Mouse (Mus musculus) gastrocnemius, postnatal 36 days (tissue): Measurements from ENCODE around the gene Syt8. TPM values are rescaled to one million over a fixed set of nuclear protein-coding genes. Genes with fewer than 3 reads are reported as not detected.
A peak's percentile ranks its signal among the peaks of the same experiment; 100 is the strongest.

Source experiments
- DNase-seq, 2 experiments: peaks; one replicate each; pipeline ENCODE4 v3.0.0; 2022
- intact Hi-C: fragments of 180-260 bp; cut with DNase I; formaldehyde crosslinking; loops from one replicate; pipeline ENCODE4 v1.15.1; 2025
- long read RNA-seq, 2 experiments: library from polyadenylated mRNA; stranded (forward); transcript quantifications; one replicate each; pipeline ENCODE4 v2.0.0; 2021
- total RNA-seq, 2 experiments: library from RNA; stranded (reverse); gene quantifications; 2 replicates each; pipeline ENCODE4 v1.2.3; 2021

The Syt8 gene
- total RNA-seq: not detected
- long read RNA-seq, experiment 1: 0 reads
- long read RNA-seq, experiment 2, partial matches to known transcripts: 0 of 1 reads
- long read RNA-seq, experiment 2, other reads (novel, unspliced or antisense): 1 of 1 reads

DNA sequence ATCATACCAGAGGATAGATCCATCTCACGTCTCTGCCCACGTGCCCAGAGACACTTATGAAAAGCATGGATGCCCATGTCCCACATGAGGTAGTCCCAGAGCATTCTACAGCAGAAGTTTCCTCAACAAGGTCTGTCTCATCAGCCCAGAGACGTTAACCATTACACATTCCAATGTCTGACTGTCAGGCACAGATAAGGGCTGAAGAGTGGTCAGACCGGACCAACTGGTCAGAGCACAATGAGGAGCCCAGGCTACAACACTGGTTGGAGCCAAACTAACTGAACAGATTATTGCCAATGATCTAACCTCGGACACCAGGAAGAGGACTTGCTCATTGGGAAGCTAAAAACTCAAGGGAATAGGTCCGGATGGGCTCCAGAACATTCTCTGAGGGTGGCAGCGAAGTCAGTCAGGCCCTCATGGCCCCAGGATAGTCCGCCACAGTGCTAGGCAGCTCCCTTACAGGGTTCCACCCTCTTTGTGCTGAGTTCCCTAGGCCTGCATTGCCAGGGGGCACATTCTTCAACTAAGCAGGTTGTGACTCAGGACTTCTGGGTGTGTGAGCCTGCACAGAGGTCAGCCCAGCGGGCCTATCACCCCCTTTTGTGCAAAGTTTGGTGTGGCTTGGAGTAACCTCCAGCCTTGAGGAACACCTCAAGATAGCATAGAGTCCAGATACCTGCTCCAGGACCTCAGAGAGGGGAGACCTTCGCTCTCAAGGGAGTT is at the start of gene Syt8:
Gene Syt8 (plus strand): TSS at position 714 of the 729 bp plus-strand sequence.
- DNase-seq: no peak
- intact Hi-C loops: loop anchor here (5.0 kb wide), 1 partner anchor 42 kb away; no protein-coding TSS in a partner anchor

DNA sequence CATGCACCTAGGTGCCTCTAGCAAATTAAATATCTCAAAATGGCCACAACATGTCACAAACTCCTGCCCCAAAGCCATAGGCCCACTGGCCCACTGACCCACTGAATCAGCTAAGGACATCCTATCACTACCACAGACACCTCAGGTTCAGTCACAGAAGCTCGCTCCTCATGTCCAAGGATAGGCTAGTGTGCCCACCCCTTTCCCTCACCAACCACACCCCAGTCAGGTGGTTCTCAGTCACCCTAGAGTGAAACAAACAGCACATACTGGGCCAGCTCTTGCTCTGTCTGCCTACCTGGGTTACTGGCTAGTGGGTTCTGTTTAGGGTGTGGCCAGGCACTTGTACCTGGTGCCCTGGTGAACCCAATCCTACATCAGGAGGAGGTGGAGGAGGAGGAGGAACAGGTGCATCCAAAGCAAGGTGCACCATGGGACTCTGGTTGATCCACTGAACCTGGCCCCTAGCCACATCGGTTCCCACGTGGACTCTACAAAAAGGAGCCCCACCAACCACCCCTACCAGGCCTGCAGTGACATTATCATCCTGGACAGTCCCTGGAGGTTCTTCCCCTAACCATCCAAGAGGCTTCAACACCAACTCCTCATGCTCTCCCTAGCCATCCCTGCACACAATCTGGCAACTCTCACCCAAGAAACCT is 48.8 kb upstream of the Syt8 start:
- intact Hi-C loops: no loop called here
- no peak for DNase-seq

DNA sequence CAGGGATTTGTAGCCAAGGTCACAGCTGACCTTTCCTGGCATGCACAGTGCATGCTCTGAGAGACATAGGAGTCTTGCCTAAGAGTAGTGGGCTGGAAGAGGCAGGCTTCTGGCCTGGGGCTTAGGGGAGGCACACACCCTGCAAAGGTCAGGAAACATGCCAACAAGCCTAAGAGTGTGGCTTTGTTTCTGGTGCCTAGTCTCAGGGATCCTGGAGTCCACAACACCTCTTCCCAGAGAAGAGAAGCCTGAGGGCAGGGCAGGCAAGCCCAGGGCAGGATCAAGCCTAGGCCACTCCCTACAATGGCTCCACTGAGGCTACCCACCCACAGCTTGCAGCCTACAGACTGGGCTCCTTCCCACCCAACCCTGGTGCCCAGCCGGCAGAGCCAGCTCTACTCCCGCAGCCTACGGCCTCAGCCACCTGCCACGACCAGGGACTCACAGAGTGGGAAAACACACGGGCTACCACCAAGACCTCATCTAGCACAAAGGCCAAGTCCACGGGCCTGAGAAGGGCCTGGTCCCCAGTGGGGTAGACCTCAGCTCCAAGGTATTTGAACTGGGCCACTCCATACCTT is 47.9 kb upstream of the Syt8 start:
- no peak for DNase-seq
- intact Hi-C loops: no loop called here

DNA sequence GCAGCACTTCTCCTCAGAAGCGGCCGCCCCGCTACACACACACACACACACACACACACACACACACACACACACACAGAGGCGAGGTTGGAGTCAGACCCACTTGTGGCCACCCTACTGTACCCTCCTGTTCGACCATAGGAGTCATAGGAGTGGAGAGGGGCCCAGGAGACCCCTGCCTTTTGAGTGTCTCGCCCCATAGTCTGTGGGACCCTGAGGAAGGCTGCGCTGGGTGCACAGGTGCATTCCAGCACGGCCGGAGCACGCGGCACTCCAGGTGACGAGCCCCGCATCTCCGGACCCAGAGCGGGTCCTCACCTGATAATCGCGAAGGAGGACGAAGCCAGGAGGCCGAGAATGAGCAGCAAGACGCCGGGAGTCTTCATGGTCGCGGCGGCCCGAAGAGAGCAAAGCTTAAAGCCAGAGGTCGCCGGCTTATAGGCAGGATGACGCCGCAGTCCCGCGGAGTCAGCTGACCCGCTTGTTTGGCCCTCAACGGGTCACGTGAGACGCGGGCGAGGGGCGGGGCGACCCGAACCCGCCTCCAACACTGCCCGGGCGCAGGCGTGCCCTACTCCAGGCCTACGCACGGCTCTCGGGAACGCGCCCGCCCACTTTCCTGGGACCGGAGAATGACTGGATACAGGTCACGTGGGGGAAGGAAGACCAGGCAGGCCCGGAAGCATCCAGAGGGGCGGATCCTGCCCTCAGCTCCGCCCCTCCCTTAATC is 47.1 kb upstream of the Syt8 start, which contains the start of gene Ctsd:
Gene Ctsd (minus strand): TSS at position 620 of the 730 bp plus-strand sequence.
- intact Hi-C loops: no loop called here
- peak; percentile 97 to 98 for DNase-seq

DNA sequence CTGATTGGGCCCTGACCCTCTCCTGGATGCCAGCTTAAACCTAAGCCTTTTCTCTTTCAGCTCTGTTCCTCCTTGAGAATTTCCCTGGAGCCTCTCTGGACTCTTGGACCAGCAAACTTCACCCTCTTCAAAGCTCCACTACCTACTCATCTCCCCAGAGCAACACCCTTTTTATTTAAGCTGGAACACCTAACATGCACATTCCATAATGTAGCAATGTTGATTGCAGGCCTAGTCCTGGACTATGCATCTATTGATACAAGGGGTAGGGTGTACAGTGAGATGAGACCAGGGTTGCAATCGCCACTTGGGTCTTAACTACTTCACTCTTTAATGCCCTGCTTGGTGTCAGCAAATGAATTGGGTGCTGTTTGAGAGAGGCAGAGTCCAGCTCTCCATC is 46.5 kb upstream of the Syt8 start:
- intact Hi-C loops: no loop called here
- DNase-seq: no peak

DNA sequence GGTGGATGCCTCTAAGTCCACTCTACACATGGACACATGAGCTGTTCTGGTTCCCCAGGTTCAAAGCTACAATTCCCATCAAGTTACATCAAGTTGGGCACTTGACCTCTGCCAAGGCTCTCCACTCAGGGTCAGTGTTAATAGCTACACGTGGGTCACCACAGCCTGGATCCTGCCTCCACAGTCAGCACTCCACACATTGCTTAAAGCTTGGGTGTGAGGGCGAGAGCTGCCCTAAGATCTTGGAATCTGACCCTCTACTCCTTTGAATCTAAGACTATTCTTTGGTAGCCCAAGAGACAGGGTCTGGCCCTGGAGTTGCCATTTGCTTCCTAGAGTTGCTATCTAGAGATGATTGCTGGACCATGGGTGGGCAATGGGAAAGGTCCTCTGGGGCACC is 45.9 kb upstream of the Syt8 start:
- DNase-seq: peak in 1 of 2 experiments; percentile 9
- intact Hi-C loops: no loop called here

DNA sequence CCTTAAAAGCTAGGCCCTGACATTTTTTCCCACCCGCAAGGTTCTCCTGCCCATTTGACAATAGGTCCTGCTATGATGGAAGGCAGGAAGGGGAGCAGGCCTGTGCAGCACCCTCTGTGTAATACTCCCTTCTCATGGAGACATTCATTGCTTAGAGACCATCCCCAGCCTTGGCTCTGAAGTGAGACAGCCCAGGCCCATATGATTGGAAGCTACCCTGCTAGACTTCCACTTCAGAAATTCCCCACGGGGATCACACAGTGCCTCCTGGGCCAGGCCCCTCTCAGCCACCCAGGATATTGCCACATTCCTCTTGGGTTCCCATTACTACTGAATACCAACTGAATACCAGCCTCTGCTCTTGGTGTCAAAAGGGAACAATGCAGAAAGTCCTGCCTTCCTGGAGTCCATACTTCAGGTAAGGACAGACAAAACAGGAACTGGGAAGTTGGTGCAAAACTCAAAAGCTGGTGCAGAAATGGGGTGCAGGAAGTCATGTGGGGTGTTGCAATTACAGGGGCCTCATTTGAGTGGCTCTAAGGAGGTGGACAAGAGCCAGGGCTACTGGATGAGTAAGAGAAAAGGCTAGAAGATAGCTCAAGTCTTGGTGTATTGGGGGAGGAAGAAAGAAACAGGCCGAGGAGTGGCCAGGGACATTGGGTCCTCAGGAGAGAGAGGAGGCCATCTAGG is 44.5 kb upstream of the Syt8 start:
- intact Hi-C loops: loop anchor here (5.0 kb wide), 1 partner anchor 42 kb away; the partner anchor contains the start of gene Syt8
- DNase-seq: no peak

DNA sequence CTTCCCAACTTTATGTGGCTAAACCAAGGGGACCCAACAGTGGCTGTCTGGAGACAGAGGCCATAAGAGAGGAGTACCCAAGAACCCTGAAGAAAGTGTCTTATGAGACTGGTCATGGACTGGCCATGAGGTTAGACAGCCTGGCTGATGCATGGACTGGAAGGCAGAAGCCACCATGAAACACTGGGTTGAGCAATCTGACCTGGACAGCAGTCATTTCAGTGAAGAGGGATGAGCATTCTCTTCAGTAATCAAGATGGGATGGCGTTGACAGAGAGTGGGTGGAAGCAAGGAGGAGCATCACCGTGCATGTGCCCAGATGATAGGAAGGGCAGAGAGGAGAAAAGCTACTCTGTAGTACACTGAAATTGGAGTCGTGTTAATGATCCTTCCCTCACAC is 43.5 kb upstream of the Syt8 start:
- intact Hi-C loops: loop anchor here (5.0 kb wide), 1 partner anchor 41 kb away; the partner anchor contains the start of gene Syt8
- no peak for DNase-seq

DNA sequence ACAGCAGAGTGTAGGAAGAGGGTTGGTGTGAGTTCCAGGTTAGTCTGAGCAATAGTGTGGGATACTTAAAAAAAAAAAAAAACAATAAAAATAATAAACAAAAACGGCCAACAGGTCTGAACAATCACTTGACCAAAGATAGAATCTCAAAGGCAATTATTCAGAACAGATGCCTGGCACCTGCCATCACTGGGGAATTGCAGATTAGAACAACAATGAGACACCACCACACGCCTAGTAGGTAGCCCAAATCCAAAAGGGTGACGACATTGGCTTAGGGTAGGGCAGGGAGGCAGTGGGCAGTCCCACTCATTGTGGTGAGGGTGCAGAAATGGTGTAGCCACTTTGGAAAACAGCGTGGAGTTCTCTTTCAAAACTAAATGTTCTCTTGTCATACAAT is 43.0 kb upstream of the Syt8 start:
- intact Hi-C loops: loop anchor here (5.0 kb wide), 1 partner anchor 41 kb away; the partner anchor contains the start of gene Syt8
- no peak for DNase-seq

DNA sequence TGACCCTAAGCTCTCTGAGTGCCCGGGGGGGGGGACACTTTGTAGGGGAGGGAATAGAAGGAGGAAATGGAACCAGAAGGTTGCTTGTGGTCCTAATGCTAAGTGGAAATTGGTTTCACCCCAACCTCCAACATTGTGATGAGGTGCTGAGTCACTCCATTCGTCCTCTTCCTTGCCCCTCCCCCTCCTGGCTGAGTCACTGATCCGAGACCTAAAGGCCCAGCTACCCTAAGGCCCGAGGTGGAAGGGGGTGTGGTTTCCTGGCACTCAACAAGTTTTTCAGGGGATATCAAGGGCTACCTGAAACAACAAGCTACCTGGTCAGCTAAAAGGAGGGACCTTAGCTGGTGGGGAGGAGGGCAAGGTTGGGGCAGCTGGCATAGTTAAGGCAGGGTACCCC is 41.5 kb upstream of the Syt8 start:
- intact Hi-C loops: loop anchor here (5.0 kb wide), 1 partner anchor 39 kb away; the partner anchor contains the start of gene Syt8
- DNase-seq: peak in 1 of 2 experiments; percentile 10

DNA sequence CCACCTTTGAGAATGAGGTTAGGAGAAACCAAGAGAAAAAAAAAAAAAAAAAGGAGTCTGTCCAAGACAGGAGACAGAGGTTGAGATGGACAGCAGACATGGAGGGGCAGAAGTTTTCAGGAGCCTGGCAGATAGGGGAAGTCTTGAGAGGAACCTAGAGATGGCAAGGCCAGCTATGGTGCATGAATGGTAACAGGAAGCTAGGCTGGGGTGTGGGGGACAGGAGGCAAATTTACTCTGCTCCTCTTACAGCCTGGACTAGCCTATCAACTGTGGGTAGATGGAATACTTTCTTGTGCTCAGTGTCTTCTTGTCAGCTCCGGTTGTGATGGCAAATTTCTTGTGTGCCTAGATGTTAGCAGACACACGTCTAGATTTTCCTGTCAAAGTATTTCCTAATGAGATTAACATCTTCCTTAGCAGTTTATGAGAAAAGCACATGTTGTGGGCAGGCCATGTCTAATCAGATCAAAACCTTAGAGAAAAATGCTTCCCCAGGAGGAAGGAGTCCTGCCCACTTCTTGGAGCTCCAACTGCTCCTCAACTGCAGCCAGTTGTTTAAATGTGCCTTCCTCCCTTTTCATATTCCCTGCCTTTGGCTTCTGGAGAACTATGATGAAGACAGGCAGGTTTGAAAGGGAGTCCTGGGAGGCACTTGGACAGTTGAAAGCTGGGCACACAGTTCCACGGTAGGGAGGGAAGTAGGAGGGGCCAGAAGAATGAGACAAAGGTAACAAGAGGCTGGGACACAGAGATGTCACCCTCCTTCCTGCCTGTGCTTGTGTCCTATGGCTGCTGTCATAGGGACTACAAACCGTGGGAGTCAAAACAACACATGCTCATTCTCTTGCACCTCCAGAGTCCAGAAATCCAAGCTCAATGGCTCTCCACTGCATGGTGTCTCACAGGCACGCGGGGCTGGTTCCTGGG is 40.1 kb upstream of the Syt8 start:
- intact Hi-C loops: loop anchor here (5.0 kb wide), 1 partner anchor 38 kb away; the partner anchor contains the start of gene Syt8
- DNase-seq: no peak

DNA sequence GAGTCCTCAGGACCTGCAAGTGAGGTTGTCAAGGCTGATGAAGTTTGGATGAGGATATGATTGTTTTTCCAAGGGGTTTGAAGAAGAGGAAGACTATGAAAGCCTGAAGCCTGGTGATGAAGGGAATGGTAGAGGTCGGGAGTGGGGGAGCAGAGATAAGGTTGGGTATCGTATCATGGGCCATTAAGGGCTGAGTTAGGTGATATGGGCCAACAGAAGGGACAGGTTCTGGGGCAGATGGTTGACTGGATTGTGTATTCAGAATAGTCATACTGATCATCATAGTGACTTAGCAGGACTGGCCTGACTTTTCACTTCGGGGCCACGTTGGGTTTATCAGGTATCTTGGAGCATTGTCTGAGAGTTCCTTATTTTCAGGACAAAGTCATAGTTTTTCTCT is 39.2 kb upstream of the Syt8 start:
- no peak for DNase-seq
- intact Hi-C loops: no loop called here

DNA sequence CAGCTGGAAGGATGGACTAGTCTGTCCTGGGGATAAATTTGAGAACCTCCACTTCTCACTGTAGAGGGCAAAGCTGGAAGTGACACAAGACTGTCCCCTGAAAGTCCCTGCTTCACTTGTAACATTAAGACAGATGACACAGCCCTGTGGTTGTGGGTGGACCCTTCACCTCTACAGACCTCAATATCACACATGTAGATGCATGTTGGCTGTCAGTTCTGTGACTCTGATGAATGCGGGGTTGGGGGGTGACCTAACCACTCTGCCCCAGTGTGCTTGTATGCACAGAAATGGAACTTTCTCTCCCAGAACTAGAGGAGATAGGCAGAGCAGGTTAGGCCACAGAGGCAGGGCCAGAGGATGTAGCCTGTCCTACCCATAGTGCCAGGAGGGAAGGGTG is 38.0 kb upstream of the Syt8 start:
- DNase-seq: no peak
- intact Hi-C loops: no loop called here

DNA sequence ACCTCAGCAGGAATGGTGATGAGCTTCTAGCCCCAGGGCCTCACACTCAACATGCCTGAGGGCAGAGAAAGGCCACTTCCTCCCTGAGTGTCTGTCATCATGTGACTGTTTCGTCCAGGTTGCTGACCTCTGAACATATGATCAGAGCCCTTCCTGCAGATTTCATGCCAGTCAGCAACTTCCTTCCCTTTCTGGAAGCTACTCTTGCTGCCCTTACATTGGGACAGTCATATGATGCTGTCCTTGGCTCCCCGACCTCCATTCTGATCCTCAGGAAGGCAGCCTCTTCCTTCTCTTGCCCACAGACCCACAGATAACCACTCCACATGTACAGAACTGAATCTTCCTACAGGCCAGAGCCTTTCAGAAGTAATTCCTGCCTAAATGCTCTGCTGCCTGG is 36.6 kb upstream of the Syt8 start:
- intact Hi-C loops: no loop called here

DNA sequence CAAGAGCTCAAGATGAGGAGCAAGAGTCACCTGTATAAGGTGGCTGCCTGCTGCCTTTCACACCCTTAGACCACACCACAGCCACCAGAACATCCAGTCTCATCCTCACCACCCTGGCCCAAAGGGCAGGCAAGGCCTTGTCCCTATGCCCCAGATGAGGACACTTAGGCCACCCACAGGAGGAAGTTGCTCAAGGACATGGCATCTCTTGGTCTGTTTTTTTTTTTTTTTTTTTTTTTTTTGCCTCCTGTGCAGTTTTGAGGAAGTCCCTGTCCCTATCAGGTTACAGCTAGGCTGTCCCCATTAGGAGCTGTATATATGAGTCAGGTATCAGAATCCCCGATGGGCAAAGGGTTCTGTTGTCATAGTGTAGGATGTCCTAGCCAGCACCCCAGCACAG is 35.4 kb upstream of the Syt8 start:
- intact Hi-C loops: no loop called here
- no peak for DNase-seq

More for the DNA sequence above, 36.6 kb upstream of the Syt8 start:
- no peak for DNase-seq

DNA sequence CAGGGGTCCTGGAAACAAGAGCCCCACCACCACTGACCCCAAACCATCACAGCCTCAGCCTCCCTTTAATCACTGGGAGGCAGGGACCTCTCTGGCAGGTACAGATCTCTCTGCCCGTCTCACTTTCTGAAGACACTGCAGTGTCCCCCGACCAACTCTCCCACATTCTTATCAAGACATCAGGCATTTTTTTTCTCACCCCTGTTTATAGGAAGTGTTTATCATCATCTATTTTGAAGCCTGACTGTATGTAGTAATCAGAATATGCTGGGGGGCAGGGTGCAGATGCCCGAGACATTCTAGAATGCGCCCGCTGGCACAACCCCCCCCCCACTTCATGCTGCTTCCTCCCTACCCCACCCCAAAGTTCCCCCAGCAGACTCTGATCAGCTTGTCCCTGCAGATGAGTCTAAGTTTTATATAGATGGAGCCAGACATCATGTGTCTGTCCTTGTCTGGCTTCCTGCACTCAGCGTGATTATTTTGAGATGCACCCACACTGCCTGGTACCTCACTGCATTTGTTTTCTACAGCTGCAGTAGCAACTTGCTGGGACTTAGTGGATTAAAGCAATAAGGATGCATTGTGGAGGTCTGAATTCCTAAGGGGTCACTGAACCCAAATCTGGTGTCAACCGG is 34.4 kb upstream of the Syt8 start:
- intact Hi-C loops: no loop called here
- DNase-seq: no peak

DNA sequence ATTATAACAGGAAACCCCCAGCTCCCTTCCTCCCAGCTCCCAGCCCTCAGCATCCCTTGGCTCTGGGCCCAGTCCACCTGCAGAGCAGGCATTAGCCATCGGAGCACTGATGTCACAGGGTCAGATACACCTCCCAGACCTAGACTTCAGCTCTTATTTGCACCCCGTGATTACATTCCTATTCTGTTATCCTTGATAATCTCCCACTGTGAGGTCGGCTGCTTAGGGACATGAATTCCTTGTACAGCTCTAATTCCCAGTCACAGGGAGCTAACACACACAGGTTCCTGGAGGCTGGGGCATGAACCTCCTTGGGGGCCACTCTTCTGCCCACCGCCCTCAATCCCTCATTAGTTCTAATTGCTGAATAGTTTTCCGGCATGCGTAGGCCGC is 33.9 kb upstream of the Syt8 start:
- intact Hi-C loops: no loop called here
- DNase-seq: no peak

DNA sequence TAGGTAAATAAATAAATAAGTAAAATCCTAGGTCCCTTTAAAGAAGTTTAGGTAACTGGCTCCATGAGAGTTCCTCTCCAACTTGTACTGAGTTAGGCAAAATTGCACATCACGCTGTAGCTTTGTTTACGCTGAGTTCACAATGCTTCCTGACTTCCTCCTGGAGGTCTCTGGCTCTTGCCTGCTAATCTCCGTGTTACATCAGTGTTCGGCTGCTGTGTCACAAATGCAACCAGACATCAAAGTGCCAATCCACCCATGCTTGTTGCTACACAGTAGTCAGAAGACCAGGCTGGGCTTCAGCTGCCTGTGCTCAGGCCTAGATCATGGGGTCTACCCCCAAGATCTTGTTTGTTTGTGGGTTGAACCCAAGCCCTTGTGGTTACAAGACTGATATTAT is 31.1 kb upstream of the Syt8 start:
- intact Hi-C loops: no loop called here
- DNase-seq: no peak
